Mouse (Mus musculus) heart, embryonic 10.5 days (tissue): ENCODE results near the gene Ankrd28. TPM values are rescaled to one million over a fixed set of nuclear protein-coding genes. Genes with fewer than 3 reads are reported as not detected.

ENCODE experiments used
- DNase-seq: peaks from one replicate; pipeline ENCODE4 v3.0.0-alpha.2; 2017; ENCODE audit warnings: low spot score
- H3K27ac ChIP-seq: fragments of 300-500 bp; sonication (generic); 2 replicates; pipeline ENCODE4 v1.5.1; 2016; ENCODE audit warnings: mild to moderate bottlenecking
- H3K27me3 ChIP-seq: fragments of 300-500 bp; sonication (generic); 2 replicates; pipeline ENCODE4 v1.6.1; 2016; ENCODE audit warnings: mild to moderate bottlenecking; ENCODE audit not compliant: poor library complexity, insufficient read depth, severe bottlenecking
- H3K36me3 ChIP-seq: fragments of 300-500 bp; sonication (generic); 2 replicates; pipeline ENCODE4 v1.6.1; 2016; ENCODE audit warnings: mild to moderate bottlenecking, moderate library complexity
- H3K4me1 ChIP-seq: fragments of 300-500 bp; sonication (generic); 2 replicates; pipeline ENCODE4 v1.6.1; 2016; ENCODE audit warnings: mild to moderate bottlenecking
- H3K4me3 ChIP-seq: fragments of 300-500 bp; sonication (generic); 2 replicates; pipeline ENCODE4 v1.5.1; 2016; ENCODE audit warnings: mild to moderate bottlenecking, moderate library complexity
- H3K9me3 ChIP-seq: fragments of 300-500 bp; sonication (generic); 2 replicates; pipeline ENCODE4 v1.6.1; 2016; ENCODE audit warnings: mild to moderate bottlenecking, moderate library complexity
- WGBS: fragments of 180-500 bp; shearing (Covaris S2); methylation state at CpG from one replicate; pipeline ENCODE4 v1.1.7; 2016; 5-methylcytosine and 5-hydroxymethylcytosine counted together
- polyA plus RNA-seq: library from polyadenylated mRNA; unstranded; fragments of >200 nt; fragmentation: Nextera tagmentation; extraction: Ambion mirVana; gene quantifications from 2 replicates; pipeline ENCODE4 v1.2.1, GENCODE M21; 2016

Ankrd28 gene
- polyA plus RNA-seq, 1 experiment from 2014 or later = 7.3 TPM

GRCm38 (mm10) chr14:31734811-31735210 is 95.6 kb downstream of the Ankrd28 start:
- Histone ChIP-seq H3K4me1 (0 out of 2 replicates have a peak, but pooled peaks cover 2% of the 10 kb centered on the region), H3K9me3 (no peaks in the 10 kb centered on the region), H3K27ac (no peak overlapping the region), H3K4me3 (no peak overlapping the region), H3K36me3 (peaks cover 20% of the 10 kb centered on the region; the same call in 1 of the 2 replicates), H3K27me3 (no peaks in the 10 kb centered on the region)
- 46% methylated on average over 2 of the region's 2 CpGs for WGBS
- DNase-seq = no peak

- no peak for DNase-seq
- Histone ChIP-seq H3K27me3 (no peaks in the 10 kb centered on the region), H3K4me3 (no peak overlapping the region), H3K27ac (no peak overlapping the region), H3K36me3 (peaks cover 25% of the 10 kb centered on the region), H3K9me3 (no peaks in the 10 kb centered on the region), H3K4me1 (0 out of 2 replicates have a peak, but pooled peaks cover 3% of the 10 kb centered on the region)
- 85% methylated on average over 3 of the region's 3 CpGs for WGBS
These were observed 102.9 kb downstream of the Ankrd28 start for GRCm38 (mm10) chr14:31727522-31727921.

- Histone ChIP-seq H3K27me3 (no peaks in the 10 kb centered on the region), H3K9me3 (no peaks in the 10 kb centered on the region), H3K36me3 (peaks cover 46% of the 10 kb centered on the region), H3K27ac (no peak overlapping the region), H3K4me3 (no peak overlapping the region), H3K4me1 (0 out of 2 replicates have a peak, but pooled peaks cover 3% of the 10 kb centered on the region)
- DNase-seq = no peak
- 97% methylated on average over 1 of the region's 1 CpGs for WGBS
These were observed 107.7 kb downstream of the Ankrd28 start for GRCm38 (mm10) chr14:31722746-31723145.

- no peaks in the 10 kb centered on the region for H3K4me1 ChIP-seq
- H3K9me3 ChIP-seq = no peaks in the 10 kb centered on the region
- no peak overlapping the region for H3K4me3 ChIP-seq
- no peak overlapping the region for H3K27ac ChIP-seq
- 87% methylated on average over 3 of the region's 3 CpGs for WGBS
- H3K27me3 ChIP-seq = no peaks in the 10 kb centered on the region
- H3K36me3 ChIP-seq = peaks cover 49% of the 10 kb centered on the region
- no peak for DNase-seq
These were observed 109.2 kb downstream of the Ankrd28 start for GRCm38 (mm10) chr14:31721256-31721655.

- no peak for DNase-seq
- H3K27me3 ChIP-seq = no peaks in the 10 kb centered on the region
- H3K9me3 ChIP-seq = no peaks in the 10 kb centered on the region
- no peak overlapping the region for H3K27ac ChIP-seq
- 83% methylated on average over 2 of the region's 2 CpGs for WGBS
- H3K4me1 ChIP-seq = no peaks in the 10 kb centered on the region
- peaks cover 53% of the 10 kb centered on the region for H3K36me3 ChIP-seq
- H3K4me3 ChIP-seq = no peak overlapping the region
These were observed 112.1 kb downstream of the Ankrd28 start for GRCm38 (mm10) chr14:31718332-31718731.

- H3K36me3 ChIP-seq = peaks cover 54% of the 10 kb centered on the region
These were observed 113.1 kb downstream of the Ankrd28 start for GRCm38 (mm10) chr14:31717360-31717759.

GRCm38 (mm10) chr14:31715669-31716068 is 114.8 kb downstream of the Ankrd28 start:
- no peaks in the 10 kb centered on the region for H3K9me3 ChIP-seq

More at GRCm38 (mm10) chr14:31717360-31717759, 113.1 kb downstream of the Ankrd28 start:
- Histone ChIP-seq H3K27ac (no peak overlapping the region), H3K4me1 (no peaks in the 10 kb centered on the region), H3K4me3 (no peak overlapping the region), H3K27me3 (no peaks in the 10 kb centered on the region), H3K9me3 (no peaks in the 10 kb centered on the region)
- DNase-seq = no peak
- 93% methylated on average over 5 of the region's 5 CpGs for WGBS

GRCm38 (mm10) chr14:31709343-31709742 is 121.1 kb downstream of the Ankrd28 start:
- H3K9me3 ChIP-seq = no peaks in the 10 kb centered on the region
- no peak for DNase-seq
- WGBS = 78% methylated on average over 1 of the region's 1 CpGs
- no peaks in the 10 kb centered on the region for H3K4me1 ChIP-seq
- no peaks in the 10 kb centered on the region for H3K27me3 ChIP-seq
- H3K36me3 ChIP-seq = peaks cover 43% of the 10 kb centered on the region
- no peak overlapping the region for H3K4me3 ChIP-seq
- H3K27ac ChIP-seq = no peak overlapping the region

More at GRCm38 (mm10) chr14:31715669-31716068, 114.8 kb downstream of the Ankrd28 start:
- Histone ChIP-seq H3K27ac (no peak overlapping the region), H3K36me3 (peaks cover 52% of the 10 kb centered on the region), H3K4me3 (no peak overlapping the region), H3K27me3 (no peaks in the 10 kb centered on the region), H3K4me1 (no peaks in the 10 kb centered on the region)
- DNase-seq = no peak

- WGBS = 91% methylated on average over 2 of the region's 2 CpGs
- Histone ChIP-seq H3K4me1 (peaks cover 19% of the 10 kb centered on the region; the same call in 1 of the 2 replicates), H3K27me3 (no peaks in the 10 kb centered on the region), H3K9me3 (no peaks in the 10 kb centered on the region), H3K4me3 (no peak overlapping the region), H3K27ac (no peak overlapping the region), H3K36me3 (peaks cover 37% of the 10 kb centered on the region)
- no peak for DNase-seq
These were observed 130.1 kb downstream of the Ankrd28 start for GRCm38 (mm10) chr14:31700376-31700775.

GRCm38 (mm10) chr14:31697755-31698154 is 132.7 kb downstream of the Ankrd28 start:
- H3K36me3 ChIP-seq = peaks cover 23% of the 10 kb centered on the region
- 75% methylated on average over 4 of the region's 4 CpGs for WGBS

GRCm38 (mm10) chr14:31697346-31697745 is 133.1 kb downstream of the Ankrd28 start:
- DNase-seq = no peak
- peaks cover 16% of the 10 kb centered on the region; the same call in 1 of the 2 replicates for H3K4me1 ChIP-seq
- peaks cover 18% of the 10 kb centered on the region for H3K36me3 ChIP-seq
- H3K4me3 ChIP-seq = no peak overlapping the region
- WGBS = 61% methylated on average over 3 of the region's 3 CpGs
- peak overlapping the region; percentile 69 for H3K27ac ChIP-seq
- no peaks in the 10 kb centered on the region for H3K27me3 ChIP-seq
- no peaks in the 10 kb centered on the region for H3K9me3 ChIP-seq

More at GRCm38 (mm10) chr14:31697755-31698154, 132.7 kb downstream of the Ankrd28 start:
- H3K27ac ChIP-seq = peak overlapping the region; percentile 69
- peaks cover 19% of the 10 kb centered on the region; the same call in 1 of the 2 replicates for H3K4me1 ChIP-seq
- no peak for DNase-seq
- H3K27me3 ChIP-seq = no peaks in the 10 kb centered on the region
- no peaks in the 10 kb centered on the region for H3K9me3 ChIP-seq
- H3K4me3 ChIP-seq = no peak overlapping the region

- WGBS = 87% methylated on average over 3 of the region's 3 CpGs
- peak overlapping the region; percentile 69; the same call in 1 of the 2 replicates for H3K27ac ChIP-seq
These were observed 133.5 kb downstream of the Ankrd28 start for GRCm38 (mm10) chr14:31696985-31697303.

GRCm38 (mm10) chr14:31696206-31696984 is 134.1 kb downstream of the Ankrd28 start:
- WGBS = 85% methylated on average over 9 of the region's 9 CpGs

More at GRCm38 (mm10) chr14:31696985-31697303, 133.5 kb downstream of the Ankrd28 start:
- DNase-seq = no peak
- Histone ChIP-seq H3K9me3 (no peaks in the 10 kb centered on the region), H3K4me1 (peaks cover 15% of the 10 kb centered on the region; the same call in 1 of the 2 replicates), H3K36me3 (peaks cover 16% of the 10 kb centered on the region), H3K27me3 (no peaks in the 10 kb centered on the region), H3K4me3 (no peak overlapping the region)

More at GRCm38 (mm10) chr14:31696206-31696984, 134.1 kb downstream of the Ankrd28 start:
- Histone ChIP-seq H3K4me1 (peaks cover 15% of the 10 kb centered on the region; the same call in 1 of the 2 replicates), H3K36me3 (peaks cover 10% of the 10 kb centered on the region), H3K27me3 (no peaks in the 10 kb centered on the region), H3K9me3 (no peaks in the 10 kb centered on the region), H3K27ac (peak overlapping the region; percentile 69; the same call in 1 of the 2 replicates), H3K4me3 (no peak overlapping the region)
- no peak for DNase-seq
